15 mouse cellular contexts compared by ENCODE assay signal in the genomic region with DNA sequence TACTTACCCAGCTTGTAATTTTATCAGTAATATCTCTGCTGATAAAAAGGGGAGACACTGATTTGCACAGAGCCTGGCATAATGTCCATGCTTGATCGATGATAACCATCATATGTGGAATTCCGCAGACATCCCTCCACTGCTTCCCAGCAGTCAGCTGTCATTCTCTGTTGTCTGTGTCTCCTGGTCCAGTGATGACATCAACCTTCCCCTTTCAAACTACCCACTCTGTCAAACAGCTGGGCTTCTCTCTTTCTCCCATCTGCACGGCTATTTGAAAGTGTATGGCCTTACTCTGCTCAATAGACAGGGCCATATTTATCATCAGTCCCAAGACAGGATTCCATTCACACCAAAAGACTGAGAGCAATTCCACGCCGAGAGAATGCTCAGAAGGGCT.
DNase-seq lines count a peak whose midpoint lies in the region; ATAC-seq and TF ChIP-seq lines count a peak whose summit lies in the region.
"Had no signal": no experiment of that assay in that cellular context is flagged by ENCODE, and none has a peak within 500 bp of the region (broad histone marks: within the 10 kb centered on the region; RNA-seq: fewer than 3 reads in every experiment).

No protein-coding gene starts in this region.

- H3K9me3 ChIP-seq in heart, embryonic 14.5 days (ENCODE audit: control insufficient read depth, low read length): no peaks in the 10 kb centered on the region
- H3K9me3 ChIP-seq in hindbrain, embryonic 15.5 days: no peaks in the 10 kb centered on the region
- no peaks in the 10 kb centered on the region for H3K9me3 ChIP-seq in hindbrain, postnatal 0 days (ENCODE audit: low read length)
- no peaks in the 10 kb centered on the region for H3K9me3 ChIP-seq in lung, embryonic 15.5 days
- H3K9me3 ChIP-seq: limb, embryonic 13.5 days; neural tube, embryonic 12.5 days had no signal

- 37% methylated on average over 5 of the region's 5 CpGs for WGBS in heart, embryonic 14.5 days
- 31% methylated on average over 5 of the region's 5 CpGs for WGBS in hindbrain, embryonic 15.5 days
- WGBS in hindbrain, postnatal 0 days: 42% methylated on average over 5 of the region's 5 CpGs
- 39% methylated on average over 5 of the region's 5 CpGs for WGBS in lung, embryonic 15.5 days

- no peak for ATAC-seq in heart, embryonic 14.5 days (ENCODE audit: insufficient number of reproducible peaks, insufficient read depth, low FRiP score, low read depth)
- ATAC-seq in hindbrain, embryonic 15.5 days (ENCODE audit: low FRiP score, low read depth): no peak
- no peak for ATAC-seq in hindbrain, postnatal 0 days
- peak; percentile 15; the same call in 1 of the 2 replicates for ATAC-seq in lung, embryonic 15.5 days (ENCODE audit: borderline replicate concordance, extremely low read depth, low FRiP score, low TSS enrichment)
- ATAC-seq: midbrain, embryonic 16.5 days had no signal

- no peak overlapping the region for H3K9ac ChIP-seq in heart, embryonic 14.5 days (ENCODE audit: low read length)
- no peak overlapping the region for H3K9ac ChIP-seq in hindbrain, embryonic 15.5 days
- no peak overlapping the region for H3K9ac ChIP-seq in hindbrain, postnatal 0 days (replicated peaks; ENCODE audit: low read length)
- no peak overlapping the region for H3K9ac ChIP-seq in lung, embryonic 15.5 days
- H3K9ac ChIP-seq: limb, embryonic 13.5 days; liver, embryonic 14.5 days; neural tube, embryonic 12.5 days had no signal

- H3K4me1 ChIP-seq in heart, embryonic 14.5 days (ENCODE audit: control insufficient read depth in 2 of 2, insufficient read depth in 2 of 2, low read length in 2 of 2): peaks cover 22 to 29% of the 10 kb centered on the region in 2 experiments
- peaks cover 25% of the 10 kb centered on the region for H3K4me1 ChIP-seq in hindbrain, embryonic 15.5 days (replicated peaks)
- peaks cover 2% of the 10 kb centered on the region; the same call in 1 of the 2 replicates for H3K4me1 ChIP-seq in hindbrain, postnatal 0 days (ENCODE audit: insufficient read depth, low read length)
- peaks cover 49% of the 10 kb centered on the region for H3K4me1 ChIP-seq in lung, embryonic 15.5 days

- peak overlapping the region; percentile 49 to 84; a peak in 2 of 4 replicates for H3K27ac ChIP-seq in heart, embryonic 14.5 days (replicated peaks in 1 of 2; ENCODE audit: control insufficient read depth in 1 of 2, insufficient read depth in 1 of 2, low read depth in 2 of 2, low read length in 2 of 2)
- H3K27ac ChIP-seq in hindbrain, embryonic 15.5 days (replicated peaks): 0 out of 2 replicates have a peak overlapping the region, but pooled peaks have one; percentile 27
- no peak overlapping the region for H3K27ac ChIP-seq in hindbrain, postnatal 0 days
- H3K27ac ChIP-seq in lung, embryonic 15.5 days: 0 out of 2 replicates have a peak overlapping the region, but pooled peaks have one; percentile 22
- H3K27ac ChIP-seq: limb, embryonic 13.5 days; liver, embryonic 14.5 days; neural tube, embryonic 12.5 days had no signal

- peak; percentile 14 for DNase-seq in embryo, embryonic 10 days (ENCODE audit: low spot score)
- no peak for DNase-seq in embryo, embryonic 11 days
- no peak for DNase-seq in heart, postnatal 4 days
- no peak for DNase-seq in hindbrain, postnatal 0 days (ENCODE audit: low spot score)
- no peak for DNase-seq in lung, postnatal 36 days
- DNase-seq: cerebellum, adult 9-10 months; right cerebral cortex, postnatal 4 days; thymus, adult 2 months had no signal

- H3K36me3 ChIP-seq in heart, embryonic 14.5 days (ENCODE audit: control insufficient read depth, insufficient read depth, low read length): no peaks in the 10 kb centered on the region
- H3K36me3 ChIP-seq in hindbrain, embryonic 15.5 days: no peaks in the 10 kb centered on the region
- no peaks in the 10 kb centered on the region for H3K36me3 ChIP-seq in hindbrain, postnatal 0 days (ENCODE audit: insufficient read depth, low read length)
- H3K36me3 ChIP-seq in lung, embryonic 15.5 days: no peaks in the 10 kb centered on the region
- H3K36me3 ChIP-seq: limb, embryonic 13.5 days; neural tube, embryonic 12.5 days had no signal

- no peaks in the 10 kb centered on the region for H3K27me3 ChIP-seq in heart, embryonic 14.5 days (ENCODE audit: control insufficient read depth, insufficient read depth, low read length)
- no peaks in the 10 kb centered on the region for H3K27me3 ChIP-seq in hindbrain, embryonic 15.5 days
- H3K27me3 ChIP-seq in hindbrain, postnatal 0 days (ENCODE audit: insufficient read depth, low read length): no peaks in the 10 kb centered on the region
- no peaks in the 10 kb centered on the region for H3K27me3 ChIP-seq in lung, embryonic 15.5 days
- H3K27me3 ChIP-seq: limb, embryonic 13.5 days; neural tube, embryonic 12.5 days had no signal

- no peak overlapping the region for H3K4me3 ChIP-seq in heart, embryonic 14.5 days (ENCODE audit: control insufficient read depth in 1 of 2, insufficient read depth in 1 of 2, low read depth in 1 of 2, low read length in 2 of 2)
- H3K4me3 ChIP-seq in hindbrain, embryonic 15.5 days: no peak overlapping the region
- no peak overlapping the region for H3K4me3 ChIP-seq in hindbrain, postnatal 0 days (ENCODE audit: low read length)
- no peak overlapping the region for H3K4me3 ChIP-seq in lung, embryonic 15.5 days
- H3K4me3 ChIP-seq: limb, embryonic 13.5 days; neural tube, embryonic 12.5 days had no signal

- H3K4me2 ChIP-seq in heart, embryonic 14.5 days (ENCODE audit: low read length): no peak overlapping the region
- H3K4me2 ChIP-seq in hindbrain, embryonic 15.5 days: no peak overlapping the region
- no peak overlapping the region for H3K4me2 ChIP-seq in hindbrain, postnatal 0 days (ENCODE audit: low read depth, low read length)
- H3K4me2 ChIP-seq in lung, embryonic 15.5 days: no peak overlapping the region
- H3K4me2 ChIP-seq: limb, embryonic 13.5 days; neural tube, embryonic 12.5 days had no signal

- no peak for TF ChIP-seq CTCF in hindbrain, postnatal 0 days (IDR thresholded peaks at IDR 0.05; ENCODE audit: low read depth)
